Mouse (Mus musculus) forebrain, embryonic 10.5 days (tissue): Measurements from ENCODE around the gene Olfr2. TPM values are rescaled to one million over a fixed set of nuclear protein-coding genes. Genes with fewer than 3 reads are reported as not detected.
"Not testable (repeated sequence)": the region's sequence is repeated elsewhere in the genome, so short reads cannot be mapped to it uniquely, and the experiment has no call there.

Experiments used
- DNase-seq: peaks from one replicate; pipeline ENCODE4 v3.0.0-alpha.2; 2017; ENCODE audit warnings: low spot score; ENCODE audit errors: extremely low spot score
- H3K27ac ChIP-seq: fragments of 300-500 bp; sonication (generic); 2 replicates; pipeline ENCODE4 v1.5.1; 2016; ENCODE audit warnings: mild to moderate bottlenecking
- H3K27me3 ChIP-seq: fragments of 300-500 bp; sonication (generic); 2 replicates; pipeline ENCODE4 v1.6.1; 2016; ENCODE audit warnings: mild to moderate bottlenecking; ENCODE audit not compliant: poor library complexity, severe bottlenecking
- H3K36me3 ChIP-seq: fragments of 300-500 bp; sonication (generic); replicated peaks from 2 replicates; pipeline ENCODE4 v1.6.1; 2016; ENCODE audit warnings: mild to moderate bottlenecking, moderate library complexity
- H3K4me1 ChIP-seq: fragments of 300-500 bp; sonication (generic); 2 replicates; pipeline ENCODE4 v1.6.1; 2016
- H3K4me3 ChIP-seq: fragments of 300-500 bp; sonication (generic); 2 replicates; pipeline ENCODE4 v1.5.1; 2016; ENCODE audit warnings: mild to moderate bottlenecking, moderate library complexity
- H3K9me3 ChIP-seq: fragments of 300-500 bp; sonication (generic); 2 replicates; pipeline ENCODE4 v1.6.1; 2016; ENCODE audit warnings: mild to moderate bottlenecking, moderate library complexity
- WGBS: fragments of 180-500 bp; shearing (Covaris S2); methylation state at CpG from one replicate; pipeline ENCODE4 v1.1.7; 2016; 5-methylcytosine and 5-hydroxymethylcytosine counted together
- polyA plus RNA-seq: library from polyadenylated mRNA; unstranded; fragments of >200 nt; fragmentation: Nextera tagmentation; extraction: Ambion mirVana; gene quantifications from 2 replicates; pipeline ENCODE4 v1.2.1, GENCODE M21; 2016

Gene Olfr2
- not detected in 2 replicates for polyA plus RNA-seq

DNA sequence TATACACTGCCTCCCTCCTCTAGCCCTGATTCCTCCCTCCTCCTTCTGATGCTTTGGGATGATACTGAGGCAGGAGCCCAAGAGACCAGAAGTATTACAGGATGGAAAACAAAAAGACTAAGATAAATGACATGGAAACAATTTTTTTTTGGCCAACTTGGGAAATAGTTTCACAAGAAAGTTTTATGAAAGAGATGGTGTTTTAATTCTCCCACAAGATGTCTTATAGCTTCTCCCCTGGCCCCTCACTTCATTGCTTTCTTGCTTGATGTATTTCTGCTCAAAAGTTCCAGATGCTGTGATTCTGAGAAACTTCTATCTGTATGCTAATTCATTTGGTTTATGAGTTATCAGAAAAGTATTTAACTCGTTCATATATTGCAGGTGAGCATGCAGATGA lies at the start of gene Olfr2:
Gene Olfr2 (minus strand): TSS at position 101 of the 400 bp plus-strand sequence.
- Histone ChIP-seq H3K4me1 (no peaks in the 10 kb centered on the region), H3K27ac (no peak within 1 kb of the TSS), H3K9me3 (no peaks in the 10 kb centered on the region; the same call in 1 of the 2 replicates), H3K36me3 (no peaks in the 10 kb centered on the region), H3K27me3 (no peaks in the 10 kb centered on the region), H3K4me3 (no peak within 1 kb of the TSS)
- no peak for DNase-seq
- WGBS: 67% methylated on average over 1 of the region's 1 CpGs

DNA sequence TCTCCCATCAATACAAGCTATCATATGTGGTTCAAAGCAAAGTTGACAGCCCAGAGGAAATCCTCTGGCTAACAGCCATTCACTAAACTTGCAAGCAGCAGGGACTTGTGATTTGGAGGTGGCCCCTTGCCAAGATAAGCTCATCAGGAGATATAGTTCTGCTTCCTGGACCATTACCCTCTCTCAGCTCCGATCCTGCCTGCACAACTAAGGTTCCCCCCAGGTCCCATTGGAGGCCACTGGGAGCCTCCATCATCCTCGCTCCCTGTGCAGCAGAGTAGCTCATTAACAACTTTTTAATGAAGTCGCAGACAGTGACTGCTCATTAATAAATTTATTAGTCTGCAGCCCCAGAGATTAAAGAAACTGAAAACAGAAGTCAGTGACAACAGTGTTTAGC lies 41.7 kb upstream of the Olfr2 start:
- DNase-seq: no peak
- 60% methylated on average over 3 of the region's 3 CpGs for WGBS
- H3K27me3 ChIP-seq: no peaks in the 10 kb centered on the region

DNA sequence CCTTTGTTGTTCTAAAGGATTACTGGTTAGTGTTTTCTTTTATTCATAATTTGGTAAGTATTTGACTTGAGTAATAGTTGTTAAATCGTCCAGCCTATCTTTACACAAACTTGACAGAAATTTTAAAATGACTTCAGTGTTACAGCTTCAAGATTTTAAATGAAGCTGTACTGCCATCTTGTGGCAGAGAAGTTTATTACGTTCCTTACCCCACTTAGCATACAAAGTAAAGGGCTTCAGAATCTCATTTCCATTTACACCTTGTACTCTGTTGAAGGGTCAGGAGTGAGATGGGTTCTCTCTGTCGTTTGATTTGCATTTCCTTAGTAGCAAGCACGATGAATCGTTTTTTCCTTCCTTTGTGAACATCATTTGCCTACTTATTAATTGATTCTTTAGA lies 40.0 kb upstream of the Olfr2 start:
- H3K27ac ChIP-seq: no peak overlapping the region
- 8% methylated on average over 5 of the region's 5 CpGs for WGBS
- no peaks in the 10 kb centered on the region for H3K27me3 ChIP-seq
- H3K9me3 ChIP-seq: no peaks in the 10 kb centered on the region
- H3K4me3 ChIP-seq: no peak overlapping the region
- no peaks in the 10 kb centered on the region for H3K4me1 ChIP-seq
- DNase-seq: no peak
- H3K36me3 ChIP-seq: no peaks in the 10 kb centered on the region

More for the DNA sequence above, 41.7 kb upstream of the Olfr2 start:
- no peak overlapping the region for H3K4me3 ChIP-seq
- no peaks in the 10 kb centered on the region for H3K36me3 ChIP-seq
- H3K4me1 ChIP-seq: no peaks in the 10 kb centered on the region
- H3K9me3 ChIP-seq: no peaks in the 10 kb centered on the region
- H3K27ac ChIP-seq: no peak overlapping the region

DNA sequence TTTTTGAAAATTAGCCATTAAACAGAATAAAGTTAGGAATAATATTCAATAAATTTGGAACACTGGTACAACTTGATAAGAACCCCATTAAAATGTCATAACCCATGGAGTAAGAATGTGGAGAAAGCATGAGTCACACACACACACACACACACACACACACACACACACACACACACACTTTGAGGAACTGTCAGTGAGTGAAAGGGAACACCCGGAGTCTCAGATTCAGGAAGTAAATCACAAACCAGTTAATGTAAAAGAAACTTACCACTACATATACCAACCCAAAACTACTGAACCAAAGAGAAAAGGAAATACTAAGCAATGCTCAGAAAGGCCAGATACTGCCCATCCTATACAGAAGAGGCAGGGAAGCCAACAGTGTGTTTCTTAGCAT lies 38.5 kb upstream of the Olfr2 start:
- no peak overlapping the region for H3K27ac ChIP-seq
- H3K4me1 ChIP-seq: no peaks in the 10 kb centered on the region
- no peaks in the 10 kb centered on the region for H3K27me3 ChIP-seq
- DNase-seq: no peak
- H3K4me3 ChIP-seq: no peak overlapping the region
- WGBS: 77% methylated on average over 1 of the region's 1 CpGs
- no peaks in the 10 kb centered on the region for H3K36me3 ChIP-seq
- H3K9me3 ChIP-seq: no peaks in the 10 kb centered on the region

DNA sequence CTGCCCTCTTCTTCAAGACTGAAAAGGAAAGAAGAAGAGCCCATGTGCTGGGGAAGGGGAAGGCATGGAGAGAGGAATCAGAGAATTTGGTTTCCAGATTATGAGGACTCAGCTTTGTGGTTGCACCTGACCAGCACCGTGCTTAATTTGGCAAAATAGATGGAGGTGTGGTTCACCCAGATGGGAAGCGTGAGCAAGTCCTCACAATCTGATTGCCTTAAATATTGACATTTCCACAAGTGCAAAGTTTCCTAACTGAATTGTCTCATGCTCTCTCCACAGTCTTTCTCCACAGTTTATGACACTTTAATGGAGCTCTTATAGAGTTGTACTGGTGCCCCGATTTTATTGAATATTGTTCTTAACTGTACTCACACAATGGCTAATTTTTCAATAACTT lies 37.3 kb upstream of the Olfr2 start:
- 92% methylated on average over 3 of the region's 3 CpGs for WGBS
- no peaks in the 10 kb centered on the region for H3K9me3 ChIP-seq
- H3K27ac ChIP-seq: no peak overlapping the region
- no peaks in the 10 kb centered on the region for H3K27me3 ChIP-seq
- no peaks in the 10 kb centered on the region for H3K4me1 ChIP-seq
- no peak overlapping the region for H3K4me3 ChIP-seq
- no peaks in the 10 kb centered on the region for H3K36me3 ChIP-seq
- no peak for DNase-seq

DNA sequence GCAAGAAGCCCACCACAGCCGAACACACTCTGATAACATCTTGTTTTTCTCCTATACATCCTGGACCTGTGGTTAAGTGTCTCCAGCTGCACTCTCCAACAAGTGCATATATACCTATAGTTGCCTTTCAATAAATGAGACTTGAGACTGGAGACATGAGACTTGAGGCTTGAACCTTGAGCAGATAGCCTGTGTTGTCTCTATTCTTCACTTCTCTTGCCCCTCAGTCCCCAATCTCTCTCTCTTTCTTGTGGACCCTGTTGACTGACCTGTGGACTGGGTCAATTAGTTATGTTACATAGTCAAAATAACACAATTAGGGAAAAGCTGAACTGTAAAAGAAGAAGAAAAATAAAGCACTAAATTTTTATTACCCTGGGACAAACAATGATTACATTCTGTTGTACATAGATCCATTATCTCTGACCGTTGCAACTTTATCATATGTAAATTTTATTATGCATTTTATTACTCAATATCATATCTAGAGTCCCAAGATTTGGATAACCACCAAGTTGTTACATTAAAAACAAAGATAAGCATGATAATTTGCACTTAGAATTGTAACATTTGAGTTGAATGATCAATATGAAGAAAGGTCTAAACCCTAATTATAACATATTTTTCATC lies 34.2 kb upstream of the Olfr2 start:
- WGBS: 85% methylated on average over 2 of the region's 2 CpGs
- Histone ChIP-seq H3K27ac (no peak overlapping the region), H3K9me3 (no peaks in the 10 kb centered on the region)

DNA sequence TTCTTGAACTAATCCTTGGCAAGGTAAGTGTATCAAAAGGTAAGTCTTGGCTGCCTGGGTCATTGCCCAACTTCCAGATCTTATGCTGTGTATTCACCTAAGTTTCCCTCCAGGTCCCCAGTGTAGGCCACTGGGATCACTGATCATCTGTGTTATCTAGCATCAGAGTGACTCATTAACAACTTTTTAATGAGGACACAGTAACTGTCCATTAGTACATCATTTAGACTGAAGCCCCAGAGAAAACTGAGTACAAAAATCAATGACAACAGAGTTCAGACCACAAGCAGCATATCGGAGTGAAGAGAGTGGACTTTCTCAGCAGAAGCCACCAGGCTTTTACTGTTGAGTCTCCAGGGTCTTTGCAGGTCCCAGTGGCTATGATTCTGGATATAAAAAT lies 25.0 kb upstream of the Olfr2 start, which contains the start of gene Olfr713:
Gene Olfr713 (plus strand): TSS at position 301 of the 400 bp plus-strand sequence.
- Histone ChIP-seq H3K36me3 (no peaks in the 10 kb centered on the region), H3K27me3 (no peaks in the 10 kb centered on the region), H3K4me3 (no peak within 1 kb of the TSS), H3K9me3 (no peaks in the 10 kb centered on the region), H3K4me1 (no peaks in the 10 kb centered on the region), H3K27ac (no peak within 1 kb of the TSS)
- DNase-seq: no peak
- WGBS: 100% methylated on average over 1 of the region's 1 CpGs

More for the DNA sequence above, 34.2 kb upstream of the Olfr2 start:
- H3K27me3 ChIP-seq: no peaks in the 10 kb centered on the region
- DNase-seq: no peak
- H3K4me3 ChIP-seq: no peak overlapping the region
- H3K36me3 ChIP-seq: no peaks in the 10 kb centered on the region
- no peaks in the 10 kb centered on the region for H3K4me1 ChIP-seq

DNA sequence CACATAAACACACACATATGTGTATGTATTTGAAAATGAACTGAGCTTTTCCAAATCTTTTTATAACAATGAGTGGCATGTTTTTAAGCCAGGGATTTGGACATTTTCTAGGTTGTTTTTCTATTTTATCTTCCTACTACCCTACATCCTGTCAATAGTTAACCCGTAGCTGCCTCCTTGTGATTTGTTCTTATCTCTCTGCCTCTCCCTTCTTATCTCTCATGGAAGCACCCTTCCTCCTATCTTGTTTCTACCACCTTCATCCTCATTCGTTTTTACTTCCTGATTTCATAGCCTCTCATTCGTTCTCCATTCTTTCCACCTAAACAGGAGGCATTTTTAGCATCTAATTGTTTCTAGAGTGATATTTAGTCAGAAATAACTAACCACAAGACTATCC lies 1.7 kb downstream of the Olfr2 start:
- no peaks in the 10 kb centered on the region; the same call in 1 of the 2 replicates for H3K9me3 ChIP-seq
- no peak overlapping the region for H3K4me3 ChIP-seq
- H3K27ac ChIP-seq: no peak overlapping the region
- H3K4me1 ChIP-seq: no peaks in the 10 kb centered on the region
- WGBS: 72% methylated on average over 3 of the region's 3 CpGs
- H3K36me3 ChIP-seq: no peaks in the 10 kb centered on the region
- no peaks in the 10 kb centered on the region for H3K27me3 ChIP-seq
- DNase-seq: no peak

DNA sequence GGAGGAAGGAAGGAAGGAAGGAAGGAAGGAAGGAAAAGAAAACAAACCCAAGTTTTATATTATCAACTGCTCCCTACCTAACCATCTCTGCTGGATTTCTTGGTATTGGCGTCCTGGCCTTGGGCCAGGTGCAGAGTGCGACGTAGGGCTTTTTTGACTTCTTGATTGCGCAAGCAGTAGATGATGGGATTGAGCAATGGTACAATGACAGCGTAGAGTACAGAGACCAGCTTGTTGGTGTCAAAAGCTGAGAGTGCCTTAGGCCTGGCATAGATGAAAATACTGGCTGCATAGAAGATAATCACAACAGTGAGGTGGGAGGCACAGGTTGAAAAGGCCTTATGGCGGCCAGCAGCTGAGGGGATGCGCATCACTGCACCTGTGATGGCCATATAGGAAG lies 5.1 kb downstream of the Olfr2 start:
- no peaks in the 10 kb centered on the region for H3K36me3 ChIP-seq
- no peak overlapping the region for H3K27ac ChIP-seq
- H3K4me3 ChIP-seq: no peak overlapping the region
- 94% methylated on average over 7 of the region's 7 CpGs for WGBS
- no peaks in the 10 kb centered on the region for H3K4me1 ChIP-seq
- H3K9me3 ChIP-seq: no peaks in the 10 kb centered on the region; the same call in 1 of the 2 replicates
- no peak for DNase-seq
- no peaks in the 10 kb centered on the region for H3K27me3 ChIP-seq

DNA sequence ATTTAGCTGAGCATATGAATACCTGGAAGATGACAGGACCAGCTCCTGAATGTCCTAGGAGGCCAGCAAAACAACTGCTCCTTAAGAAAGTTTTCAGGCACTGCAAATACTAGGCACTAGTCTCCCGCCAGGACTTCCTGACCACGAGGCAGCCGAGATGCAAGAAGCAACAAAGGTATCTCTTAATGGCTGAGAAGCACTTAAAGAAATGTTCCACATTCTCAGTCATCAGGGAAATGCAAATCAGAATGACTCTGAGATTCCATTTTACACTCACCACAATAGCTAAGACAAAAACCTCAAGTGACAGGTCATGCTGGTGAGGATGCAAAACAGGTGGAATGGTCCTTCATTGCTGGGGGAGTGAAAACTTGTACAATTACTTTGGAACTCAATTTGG lies 20.6 kb downstream of the Olfr2 start:
- 87% methylated on average over 3 of the region's 3 CpGs for WGBS
- Histone ChIP-seq H3K4me3 (no peak overlapping the region), H3K27ac (no peak overlapping the region), H3K36me3 (no peaks in the 10 kb centered on the region), H3K27me3 (no peaks in the 10 kb centered on the region), H3K9me3 (peaks cover 7% of the 10 kb centered on the region; the same call in 1 of the 2 replicates), H3K4me1 (no peaks in the 10 kb centered on the region)
- no peak for DNase-seq

DNA sequence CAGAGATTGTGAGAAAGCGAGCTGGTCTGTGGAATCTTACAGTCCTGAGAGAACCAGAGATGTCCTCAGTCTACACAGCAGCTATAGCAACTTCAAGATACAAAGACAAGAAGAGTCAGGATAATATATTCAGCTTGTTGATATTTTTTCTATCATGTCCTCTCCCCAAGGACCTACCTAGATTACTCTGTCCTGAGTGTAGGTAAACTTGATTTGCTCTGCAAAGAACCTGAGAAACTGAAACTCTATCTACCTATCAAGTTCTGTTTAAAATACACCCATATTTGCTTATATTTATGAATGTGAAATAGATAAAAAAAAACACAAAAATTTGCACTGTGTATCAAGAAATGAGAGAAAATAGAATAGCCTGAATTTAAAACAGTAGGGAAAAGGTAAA lies 30.5 kb downstream of the Olfr2 start, which contains the start of gene Olfr711:
Gene Olfr711 (minus strand): TSS at position 101 of the 400 bp plus-strand sequence.
- Histone ChIP-seq H3K27ac (no peak within 1 kb of the TSS), H3K36me3 (no peaks in the 10 kb centered on the region), H3K4me3 (no peak within 1 kb of the TSS), H3K9me3 (no peaks in the 10 kb centered on the region), H3K4me1 (no peaks in the 10 kb centered on the region), H3K27me3 (no peaks in the 10 kb centered on the region)
- DNase-seq: no peak
- 70% methylated on average over 1 of the region's 1 CpGs for WGBS

DNA sequence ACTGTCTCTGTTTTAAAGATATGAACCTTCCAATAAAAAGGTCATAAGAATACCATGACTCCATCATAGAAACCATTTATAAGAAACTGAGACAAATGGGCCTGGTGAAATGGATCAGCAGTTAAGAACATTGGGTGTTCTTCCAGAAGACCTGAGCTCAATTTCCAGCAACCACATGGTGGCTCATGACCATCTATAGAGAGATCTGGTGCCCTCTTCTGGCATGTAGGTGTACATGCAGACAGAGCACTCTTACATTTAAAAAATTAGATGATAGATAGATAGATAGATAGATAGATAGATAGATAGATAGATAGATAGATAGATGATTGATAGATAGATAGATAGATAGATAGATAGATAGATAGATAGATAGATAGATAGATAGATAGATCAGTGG lies 38.4 kb downstream of the Olfr2 start:
- not testable (repeated sequence) for H3K27me3 ChIP-seq, H3K4me1 ChIP-seq

DNA sequence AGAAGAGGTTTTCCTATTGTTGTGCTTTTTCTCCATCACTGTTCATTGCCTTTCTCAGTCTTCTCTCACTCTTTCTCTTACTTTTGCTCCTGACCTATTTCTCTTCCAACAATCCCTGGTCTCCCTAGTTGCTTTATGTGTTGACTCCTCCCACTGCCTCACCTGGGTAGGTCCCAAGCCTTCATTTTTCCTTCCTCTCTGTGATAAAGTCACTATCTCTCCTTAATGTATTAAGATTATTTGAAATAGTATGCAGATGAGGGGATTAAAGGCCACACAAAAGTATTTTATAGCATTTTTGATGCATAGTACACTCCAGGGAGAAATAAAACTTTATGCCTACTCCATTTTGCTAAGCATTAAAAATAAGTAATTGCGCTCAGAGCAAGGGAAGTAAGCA lies 42.0 kb downstream of the Olfr2 start, which contains the start of gene Olfr6:
Gene Olfr6 (minus strand): TSS at position 101 of the 400 bp plus-strand sequence.
- DNase-seq: no peak
- H3K9me3 ChIP-seq: no peaks in the 10 kb centered on the region
- H3K4me1 ChIP-seq: no peaks in the 10 kb centered on the region
- H3K27me3 ChIP-seq: no peaks in the 10 kb centered on the region
- H3K36me3 ChIP-seq: no peaks in the 10 kb centered on the region
- 84% methylated on average over 1 of the region's 1 CpGs for WGBS
- H3K27ac ChIP-seq: no peak within 1 kb of the TSS
- no peak within 1 kb of the TSS for H3K4me3 ChIP-seq

More for the DNA sequence above, 38.4 kb downstream of the Olfr2 start:
- H3K4me3 ChIP-seq, H3K27ac ChIP-seq, H3K9me3 ChIP-seq, H3K36me3 ChIP-seq, DNase-seq: not testable (repeated sequence)
